Mouse (Mus musculus) olfactory bulb, adult 2 months (tissue): Measurements from ENCODE around the gene Gpr62.

Source experiments
- CTCF ChIP-seq: fragments of 200-500 bp; IDR thresholded peaks from 2 replicates; pipeline ENCODE4 v1.5.1; 2012; ENCODE audit warnings: low read depth, mild to moderate bottlenecking, low read length, moderate library complexity; ENCODE audit not compliant: insufficient read depth
- POLR2A ChIP-seq: fragments of 200-500 bp; IDR thresholded peaks from 2 replicates; pipeline ENCODE4 v1.6.1; 2012; ENCODE audit warnings: mild to moderate bottlenecking, low read depth, low read length, moderate library complexity; ENCODE audit not compliant: insufficient read depth

DNA sequence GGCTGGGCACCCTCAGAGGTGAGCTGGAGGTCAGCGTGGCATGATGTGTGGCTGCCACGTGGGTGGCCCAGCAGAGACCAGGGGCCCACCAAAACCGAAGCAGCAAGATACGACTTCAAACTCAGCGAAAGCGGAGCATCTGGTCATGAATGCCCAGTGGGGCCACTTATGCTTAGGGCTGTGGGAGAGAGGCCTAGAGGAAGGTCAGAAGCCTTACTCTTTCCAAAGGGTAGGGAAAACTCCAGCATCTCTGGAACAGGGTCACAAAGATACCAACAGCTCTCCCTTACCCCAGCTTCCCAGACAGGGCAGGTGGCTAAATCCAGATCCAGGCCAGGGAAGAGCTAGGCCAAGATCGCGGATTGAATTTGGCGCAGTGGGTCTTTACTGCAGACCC lies 8.6 kb downstream of the Gpr62 start:
- no peak for TF ChIP-seq CTCF
- TF ChIP-seq POLR2A = no peak
